Mouse (Mus musculus) frontal cortex, postnatal 36 days (tissue): Measurements from ENCODE around the gene 4930415O20Rik.
A peak's percentile ranks its signal among the peaks of the same experiment; 100 is the strongest.

Experiments
- DNase-seq, 2 experiments: peaks; one replicate each; pipeline ENCODE4 v3.0.0; 2022; ENCODE audit warnings: low spot score in 2 of 2

Gene 4930415O20Rik

GRCm38 (mm10) chr15:98630540-98630939 lies 59.7 kb downstream of the 4930415O20Rik start, which contains the start of gene Cacnb3:
TSS of gene Cacnb3 (plus strand) at chr15:98630840.
- DNase-seq = no peak

- DNase-seq = peak in 1 of 2 experiments; percentile 40
Observed at GRCm38 (mm10) chr15:98631493-98631892, 60.7 kb downstream of the 4930415O20Rik start.

- DNase-seq = peak in 1 of 2 experiments; percentile 59
Observed at GRCm38 (mm10) chr15:98632107-98632744, 61.4 kb downstream of the 4930415O20Rik start.

GRCm38 (mm10) chr15:98632921-98633320 lies 62.1 kb downstream of the 4930415O20Rik start:
- DNase-seq = no peak

GRCm38 (mm10) chr15:98633822-98634470 lies 63.1 kb downstream of the 4930415O20Rik start:
- peak; percentile 30 to 40 for DNase-seq

GRCm38 (mm10) chr15:98634541-98635081 lies 63.8 kb downstream of the 4930415O20Rik start:
- DNase-seq = peak; percentile 76 to 86

- DNase-seq = no peak
Observed at GRCm38 (mm10) chr15:98635291-98635841, 64.6 kb downstream of the 4930415O20Rik start.

GRCm38 (mm10) chr15:98636517-98636916 lies 65.7 kb downstream of the 4930415O20Rik start:
- peak; percentile 72 for DNase-seq

- DNase-seq = no peak
Observed at GRCm38 (mm10) chr15:98637155-98637554, 66.4 kb downstream of the 4930415O20Rik start.
